Mouse (Mus musculus) heart, postnatal 0 days (tissue): ENCODE results near the gene Usp48.

Source experiments
- CTCF ChIP-seq: IDR thresholded peaks from 2 replicates; pipeline ENCODE4 v1.5.1; 2016; ENCODE audit warnings: antibody characterized with exemption, control low read depth, low read depth
- EP300 ChIP-seq: IDR thresholded peaks from 2 replicates; pipeline ENCODE4 v1.6.1; 2016; ENCODE audit warnings: antibody characterized with exemption, low read depth

GRCm38 (mm10) chr4:137589586-137589985 lies 4.0 kb upstream of the Usp48 start:
- no peak for TF ChIP-seq CTCF
- TF ChIP-seq EP300 = no peak
